Mouse (Mus musculus) right cerebral cortex, postnatal 14 days (tissue): ENCODE results near the gene Kcnq2.

ENCODE experiments used
- DNase-seq: peaks from one replicate; pipeline ENCODE4 v3.0.0; 2022

The Kcnq2 gene

DNA sequence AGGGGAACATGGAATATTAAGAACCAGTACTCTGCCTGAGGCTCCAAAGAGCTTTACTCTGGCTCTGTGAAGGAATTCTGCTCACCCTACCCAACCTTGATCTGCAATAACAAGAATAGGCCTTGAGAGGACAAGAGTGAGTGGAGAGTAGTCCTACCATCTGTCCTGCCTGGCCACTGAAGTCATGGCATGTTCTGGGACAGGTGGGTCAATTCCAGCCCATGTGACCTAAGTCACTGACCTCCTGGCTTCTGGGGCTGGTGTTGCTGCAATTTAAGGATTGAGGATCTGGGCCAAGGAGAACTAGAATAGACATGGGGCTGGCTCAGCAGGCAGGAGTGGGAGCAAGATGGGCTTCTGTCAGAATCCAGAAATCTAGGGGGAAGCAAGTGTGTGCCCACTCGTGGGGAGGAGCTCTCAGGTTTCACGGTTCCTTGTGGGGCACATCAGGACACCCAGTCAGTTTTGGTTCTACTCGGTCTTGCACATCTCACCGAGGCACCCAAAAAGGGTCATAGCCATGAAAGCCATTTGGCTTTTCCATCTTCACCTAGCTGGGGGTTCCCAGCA, 12.0 kb upstream of the Kcnq2 start:
- DNase-seq, result no peak

DNA sequence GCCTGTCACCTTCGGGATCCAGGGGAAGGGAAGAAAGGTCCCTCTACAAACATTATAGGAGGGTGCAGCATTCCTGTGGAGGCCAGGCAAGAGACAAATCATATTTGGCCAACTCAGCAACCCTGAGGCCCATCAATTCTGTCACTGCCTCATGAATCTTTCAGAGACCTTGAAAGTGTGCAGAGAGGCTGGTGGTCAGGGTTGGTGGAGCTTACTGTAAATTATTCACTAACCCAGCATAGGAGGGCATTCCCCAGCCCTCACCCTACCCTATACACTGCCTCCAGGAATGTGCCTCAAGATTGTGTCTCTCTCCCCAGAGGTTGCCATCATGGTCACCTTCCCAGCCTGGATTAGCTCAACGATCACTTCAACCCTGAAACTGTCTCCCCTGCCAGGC, 9.6 kb upstream of the Kcnq2 start:
- DNase-seq, result no peak

GRCm38 (mm10) chr2:181143509-181144276, 8.6 kb upstream of the Kcnq2 start:
- no peak for DNase-seq

DNA sequence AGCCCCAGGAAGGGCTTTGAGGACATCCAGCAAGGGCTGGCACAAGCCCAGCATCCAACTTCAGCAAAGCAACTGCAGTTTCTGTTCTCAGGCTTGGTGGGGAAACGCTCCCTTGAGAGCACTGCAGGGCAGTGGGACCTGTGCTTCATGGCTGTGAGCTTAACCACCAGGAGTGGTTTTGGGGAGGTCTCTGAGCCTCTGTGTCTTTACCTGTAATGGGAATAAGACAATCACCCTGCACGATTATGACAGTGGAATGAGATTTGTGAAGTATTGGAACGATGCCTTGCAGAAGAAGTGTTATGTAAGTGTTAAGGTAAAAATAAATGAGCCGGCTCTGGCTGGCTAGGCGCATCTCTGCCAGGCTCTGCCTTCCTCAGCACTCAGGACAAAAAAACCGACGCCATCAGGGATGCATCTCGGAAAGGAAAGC, 7.6 kb upstream of the Kcnq2 start:
- DNase-seq, result no peak

GRCm38 (mm10) chr2:181139641-181140193, 4.6 kb upstream of the Kcnq2 start:
- DNase-seq, result no peak

DNA sequence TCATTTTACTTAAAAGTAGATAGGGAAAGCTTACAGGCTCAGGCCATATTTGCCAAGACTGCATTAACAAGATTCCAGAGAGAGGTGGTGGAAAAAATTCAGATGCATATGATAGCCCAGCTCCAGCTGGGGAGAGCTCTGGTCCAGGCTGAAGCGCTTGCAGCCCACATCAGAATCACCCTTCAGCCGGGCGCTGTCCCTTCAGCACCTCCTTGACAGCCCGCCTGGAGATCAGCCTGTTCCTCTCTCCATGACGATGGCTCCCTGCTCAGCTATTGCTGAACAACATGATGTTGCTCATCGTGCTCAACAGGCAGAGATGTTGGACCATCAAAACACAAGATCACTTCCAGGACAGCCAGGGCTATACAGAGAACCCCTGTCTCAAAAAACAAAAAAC, 1.8 kb upstream of the Kcnq2 start:
- no peak for DNase-seq

DNA sequence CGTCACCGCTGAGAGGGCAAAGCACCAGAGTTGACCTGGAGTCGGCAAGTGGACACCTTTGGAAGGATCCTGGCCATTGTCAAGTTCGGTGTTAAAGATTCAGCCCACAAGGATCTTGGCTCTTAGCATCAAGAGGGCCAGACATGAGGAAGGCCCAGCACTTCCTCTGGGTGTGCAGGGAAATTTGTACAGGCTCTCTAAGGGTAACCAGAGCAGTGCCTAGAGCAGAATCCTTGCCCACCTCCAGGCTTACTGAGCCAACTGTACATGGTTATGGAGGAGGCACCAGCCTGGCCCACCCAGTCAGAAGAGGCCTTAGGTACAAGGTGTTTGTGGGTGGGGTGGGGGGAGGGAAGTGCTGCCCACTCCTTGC, 332 bp upstream of the Kcnq2 start:
- DNase-seq, result no peak

GRCm38 (mm10) chr2:181133837-181134590, 1.1 kb downstream of the Kcnq2 start:
- DNase-seq, result peak; percentile 55

- no peak for DNase-seq
Observed at GRCm38 (mm10) chr2:181130245-181130644, 4.9 kb downstream of the Kcnq2 start.

GRCm38 (mm10) chr2:181128963-181129362, 6.1 kb downstream of the Kcnq2 start:
- DNase-seq, result peak; percentile 39

DNA sequence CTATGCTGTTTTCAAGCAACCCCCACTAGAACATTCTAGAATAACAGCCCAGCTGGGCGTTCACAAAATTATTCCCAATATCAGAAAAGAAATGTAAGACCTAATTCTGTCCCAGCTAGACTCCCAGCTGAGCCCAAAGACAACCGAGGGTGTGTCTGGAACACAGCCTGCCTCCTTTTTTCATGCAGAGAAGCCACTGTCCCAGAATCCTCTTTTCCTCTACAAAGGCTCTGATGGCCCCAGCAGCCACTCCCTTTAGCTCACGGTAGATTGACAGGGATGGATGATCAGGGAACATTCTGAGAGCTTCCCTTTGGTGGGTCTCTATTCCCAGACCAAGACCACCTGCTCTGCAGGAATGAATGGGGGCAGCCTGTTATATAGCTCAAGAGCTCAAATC, 7.3 kb downstream of the Kcnq2 start:
- no peak for DNase-seq

DNA sequence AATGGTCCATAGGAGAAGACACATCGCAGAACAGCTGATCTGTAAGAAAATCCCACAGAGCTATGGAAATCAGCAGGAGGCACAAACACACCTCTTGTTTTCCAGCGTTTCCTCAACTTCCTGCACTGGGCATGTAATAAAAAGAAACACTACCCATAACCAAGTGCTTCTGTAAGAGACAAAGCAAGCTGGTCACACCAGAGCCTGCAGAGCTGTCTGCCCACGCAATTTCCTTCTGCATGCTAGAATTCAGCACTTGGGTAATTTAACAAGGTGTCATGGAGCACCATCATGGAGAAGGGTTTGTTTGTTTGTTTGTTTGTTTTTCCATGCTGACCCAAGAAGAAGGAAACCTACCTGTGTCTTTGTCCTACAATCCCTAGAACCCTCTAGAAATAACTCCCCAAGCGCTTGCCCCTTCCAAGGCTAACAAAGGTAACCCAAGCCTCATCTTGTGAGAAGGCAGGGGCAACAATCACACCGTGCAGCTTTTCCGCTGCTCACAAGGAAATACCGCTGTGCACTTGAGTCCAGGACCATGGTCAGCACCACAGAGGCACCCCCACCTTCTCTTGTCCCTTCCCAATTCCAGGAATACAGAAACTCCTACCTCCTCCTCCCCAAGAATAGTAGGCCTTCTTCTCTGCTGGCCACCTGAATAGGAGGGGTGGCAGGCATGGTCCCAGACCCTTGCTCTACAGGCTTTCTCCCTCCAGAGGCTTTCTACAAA, 9.2 kb downstream of the Kcnq2 start:
- no peak for DNase-seq

GRCm38 (mm10) chr2:181122642-181123041, 12.5 kb downstream of the Kcnq2 start:
- no peak for DNase-seq

DNA sequence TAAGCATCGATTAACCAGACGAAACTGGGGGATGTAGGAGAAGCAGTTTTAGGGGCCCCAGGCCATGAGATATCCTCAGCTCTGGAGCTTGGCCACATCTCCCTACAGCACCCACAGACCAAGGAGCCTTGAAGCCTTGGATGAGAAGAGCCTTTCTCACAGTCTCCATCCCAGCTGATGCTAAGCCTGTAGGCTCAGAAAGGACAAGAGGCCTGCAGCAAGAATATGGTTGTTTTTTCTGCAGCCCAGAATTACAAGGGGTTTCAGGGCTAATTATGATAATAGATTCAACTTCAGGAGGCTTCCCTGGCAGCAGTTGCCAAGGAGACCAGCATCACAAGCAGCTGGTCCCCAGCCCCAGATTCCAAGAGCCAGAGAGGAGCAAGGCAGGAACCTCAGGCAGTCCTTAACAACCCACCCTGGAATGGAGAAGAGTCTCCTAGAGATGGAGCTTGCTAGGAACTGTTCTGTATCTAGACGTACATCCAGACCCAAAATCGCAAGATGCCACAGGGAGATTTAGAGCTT, 14.1 kb downstream of the Kcnq2 start:
- no peak for DNase-seq

- DNase-seq, result peak; percentile 73
Observed at GRCm38 (mm10) chr2:181119952-181120351, 15.1 kb downstream of the Kcnq2 start.

GRCm38 (mm10) chr2:181116436-181116835, 18.7 kb downstream of the Kcnq2 start:
- no peak for DNase-seq

DNA sequence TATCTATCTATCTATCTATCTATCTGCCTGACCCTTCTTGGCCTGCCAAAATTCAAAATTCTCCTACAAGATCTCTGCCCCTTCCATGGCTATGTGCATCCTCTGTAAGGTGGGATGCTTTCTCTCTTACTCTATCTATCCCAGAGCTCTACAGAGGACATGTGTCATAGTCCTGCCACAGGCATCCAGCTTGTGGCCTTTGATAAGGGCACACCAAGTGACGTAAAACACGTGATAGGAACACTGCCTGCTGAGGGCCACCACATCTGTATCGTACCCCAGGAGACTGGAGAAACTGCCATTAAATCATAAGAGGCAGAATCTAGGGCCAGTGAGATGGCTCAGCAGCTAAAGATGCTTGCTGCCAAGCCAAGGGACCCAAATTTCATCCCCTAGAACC, 19.7 kb downstream of the Kcnq2 start:
- DNase-seq, result no peak

GRCm38 (mm10) chr2:181113762-181114361, 21.2 kb downstream of the Kcnq2 start:
- no peak for DNase-seq

DNA sequence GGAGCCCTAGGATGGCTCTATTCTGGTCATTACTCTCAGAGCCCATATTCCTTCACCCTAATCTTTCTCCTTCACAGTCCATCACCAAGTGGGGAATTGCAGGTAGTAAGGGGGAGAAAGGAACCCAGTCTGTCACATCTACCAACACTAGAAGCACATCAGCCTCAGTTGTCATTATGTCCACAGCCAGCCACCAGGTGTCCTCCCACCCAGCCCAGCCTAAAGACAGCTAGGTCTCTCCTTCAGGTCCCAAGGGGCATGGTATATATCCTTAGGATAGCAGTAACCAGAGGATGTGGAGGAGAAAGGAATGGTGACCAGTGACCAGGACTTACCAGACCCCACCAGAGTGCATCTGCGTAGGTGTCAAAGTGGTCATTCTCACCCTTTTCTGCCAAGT, 23.4 kb downstream of the Kcnq2 start:
- no peak for DNase-seq

- no peak for DNase-seq
Observed at GRCm38 (mm10) chr2:181104111-181104510, 31.0 kb downstream of the Kcnq2 start.

DNA sequence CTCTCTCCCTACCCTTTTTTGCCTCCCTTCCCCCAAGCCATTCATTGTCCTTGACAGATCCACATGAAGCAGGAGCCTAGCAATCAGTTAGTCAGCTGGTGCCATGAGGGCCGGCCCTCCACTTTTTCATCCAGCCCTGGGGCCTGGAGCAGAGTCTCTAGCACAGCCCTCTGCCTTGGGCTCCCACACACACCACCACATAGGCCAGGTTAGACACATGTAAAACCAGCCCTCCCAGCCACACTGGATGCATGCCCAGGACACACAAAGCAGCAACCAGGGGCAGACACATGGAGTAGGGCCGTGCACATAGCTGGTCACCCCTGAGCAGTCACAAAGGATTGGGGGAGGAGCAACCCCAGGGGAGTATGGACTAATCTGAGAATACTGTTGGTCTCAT, 32.9 kb downstream of the Kcnq2 start:
- DNase-seq, result no peak

GRCm38 (mm10) chr2:181101626-181102025, 33.5 kb downstream of the Kcnq2 start:
- DNase-seq, result no peak
